Mouse (Mus musculus) small intestine, adult 2 months (tissue): ENCODE results near the gene Zfp644. TPM values are rescaled to one million over a fixed set of nuclear protein-coding genes. Genes with fewer than 3 reads are reported as not detected.

ENCODE experiments used
- H3K27ac ChIP-seq: fragments of 200-500 bp; 2 replicates; pipeline ENCODE4 v1.5.1; 2012; ENCODE audit warnings: low read depth, low read length, control low read depth, inconsistent platforms; ENCODE audit not compliant: insufficient read depth
- H3K27me3 ChIP-seq: fragments of 200-500 bp; 2 replicates; pipeline ENCODE4 v1.6.1; 2012; ENCODE audit warnings: mild to moderate bottlenecking, moderate library complexity, low read length, inconsistent platforms; ENCODE audit not compliant: control insufficient read depth, insufficient read depth
- H3K36me3 ChIP-seq: fragments of 200-500 bp; 2 replicates; pipeline ENCODE4 v1.6.1; 2012; ENCODE audit warnings: mild to moderate bottlenecking, low read length, control low read depth, inconsistent platforms; ENCODE audit not compliant: control insufficient read depth, insufficient read depth
- H3K4me1 ChIP-seq: fragments of 200-500 bp; 2 replicates; pipeline ENCODE4 v1.6.1; 2012; ENCODE audit warnings: low read length, inconsistent platforms, mixed read lengths; ENCODE audit not compliant: control insufficient read depth, insufficient read depth, insufficient read length
- H3K4me3 ChIP-seq: fragments of 200-500 bp; 2 replicates; pipeline ENCODE4 v1.5.1; 2012; ENCODE audit warnings: low read depth, mild to moderate bottlenecking, control low read depth, inconsistent platforms, low read length, moderate library complexity
- CTCF ChIP-seq: fragments of 200-500 bp; IDR thresholded peaks from 2 replicates; pipeline ENCODE4 v1.5.1; 2012; ENCODE audit warnings: low read depth, mild to moderate bottlenecking, control low read depth, inconsistent platforms, low read length, moderate library complexity, mixed read lengths; ENCODE audit not compliant: insufficient replicate concordance, insufficient read length; ENCODE audit errors: extremely low read depth
- POLR2A ChIP-seq: fragments of 200-500 bp; IDR thresholded peaks from 2 replicates; pipeline ENCODE4 v1.6.1; 2012; ENCODE audit warnings: low read depth, mild to moderate bottlenecking, control low read depth, inconsistent platforms, low read length, moderate library complexity
- WGBS: fragments of 180-500 bp; shearing (Covaris S2); methylation state at CpG from one replicate; pipeline ENCODE4 v1.1.7; 2018; 5-methylcytosine and 5-hydroxymethylcytosine counted together
- polyA plus RNA-seq: library from polyadenylated mRNA; depleted of rRNA; stranded (reverse); fragments of >200 nt; gene quantifications from 2 replicates; pipeline ENCODE4 v1.2.3, GENCODE M21; 2012

Zfp644 gene
- polyA plus RNA-seq, 1 experiment: 3.3 TPM

- TF ChIP-seq CTCF: no peak
- TF ChIP-seq POLR2A: no peak
- no peak overlapping the region for H3K27ac ChIP-seq
- no peak overlapping the region for H3K4me3 ChIP-seq
- peaks cover 16% of the 10 kb centered on the region for H3K36me3 ChIP-seq
- no peaks in the 10 kb centered on the region for H3K4me1 ChIP-seq
- no peaks in the 10 kb centered on the region for H3K27me3 ChIP-seq
- 93% methylated on average over 6 of the region's 6 CpGs for WGBS
These were observed 76.6 kb downstream of the Zfp644 start for GRCm38 (mm10) chr5:106620446-106620845.

DNA sequence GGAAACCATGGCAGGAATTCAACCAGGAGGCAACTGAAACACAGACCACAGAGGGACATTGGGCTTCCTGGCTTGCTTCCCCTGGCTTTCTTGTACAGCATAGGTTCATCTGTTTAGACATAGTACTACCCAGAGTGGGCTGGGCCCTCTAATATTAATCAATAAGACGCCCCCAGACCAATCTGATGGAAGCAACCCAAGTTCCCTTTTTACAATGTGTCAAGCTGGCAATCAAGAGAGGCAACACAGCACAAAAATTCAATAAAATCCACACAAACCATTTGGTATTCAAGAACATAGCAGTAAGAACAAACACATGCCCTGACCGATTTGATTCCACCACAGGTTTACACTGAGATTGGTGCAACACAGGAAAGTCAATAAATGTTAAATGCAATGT lies 82.1 kb downstream of the Zfp644 start:
- Histone ChIP-seq H3K4me3 (no peak overlapping the region), H3K27ac (no peak overlapping the region), H3K4me1 (no peaks in the 10 kb centered on the region; the same call in 1 of the 2 replicates), H3K27me3 (no peaks in the 10 kb centered on the region), H3K36me3 (peaks cover 9% of the 10 kb centered on the region; the same call in 1 of the 2 replicates)
- 86% methylated on average over 2 of the region's 2 CpGs for WGBS
- TF ChIP-seq POLR2A (no peak), CTCF (no peak)

- Histone ChIP-seq H3K36me3 (peaks cover 9% of the 10 kb centered on the region; the same call in 1 of the 2 replicates), H3K4me3 (no peak overlapping the region), H3K27me3 (no peaks in the 10 kb centered on the region), H3K27ac (no peak overlapping the region), H3K4me1 (no peaks in the 10 kb centered on the region; the same call in 1 of the 2 replicates)
- TF ChIP-seq CTCF (no peak), POLR2A (no peak)
- 69% methylated on average over 7 of the region's 7 CpGs for WGBS
These were observed 82.5 kb downstream of the Zfp644 start for GRCm38 (mm10) chr5:106614570-106614969.

DNA sequence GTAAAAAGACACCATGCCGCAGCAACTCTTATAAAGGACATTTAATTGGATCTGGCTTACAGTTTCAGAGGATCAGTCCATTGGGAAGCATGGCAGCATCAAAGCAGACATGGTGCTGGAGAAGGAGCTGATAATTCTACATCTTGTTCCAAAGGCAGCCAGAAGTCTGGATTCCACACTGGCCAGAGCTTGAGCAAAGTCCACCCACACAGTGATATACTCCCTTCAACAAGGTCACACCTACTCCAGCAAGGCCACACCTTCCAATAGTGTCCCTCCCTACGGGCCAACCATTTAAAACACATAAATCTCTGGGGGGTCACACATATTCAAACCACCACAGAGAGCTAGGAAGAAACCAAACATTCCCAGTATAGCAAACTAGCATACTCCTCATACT lies 84.9 kb downstream of the Zfp644 start:
- WGBS: 71% methylated on average over 2 of the region's 2 CpGs
- no peak for TF ChIP-seq CTCF
- no peak for TF ChIP-seq POLR2A

GRCm38 (mm10) chr5:106608798-106609197 lies 88.3 kb downstream of the Zfp644 start, which contains the start of gene Gm17304:
Gene Gm17304 (plus strand): TSS chr5:106609098.
- no peak for TF ChIP-seq CTCF
- TF ChIP-seq POLR2A: no peak
- no peak within 1 kb of the TSS for H3K4me3 ChIP-seq
- no peaks in the 10 kb centered on the region for H3K27me3 ChIP-seq
- no peak within 1 kb of the TSS for H3K27ac ChIP-seq
- H3K4me1 ChIP-seq: no peaks in the 10 kb centered on the region; the same call in 1 of the 2 replicates
- H3K36me3 ChIP-seq: no peaks in the 10 kb centered on the region
- WGBS: 85% methylated on average over 4 of the region's 4 CpGs

More for the DNA sequence above, 84.9 kb downstream of the Zfp644 start:
- Histone ChIP-seq H3K4me3 (no peak overlapping the region), H3K4me1 (no peaks in the 10 kb centered on the region; the same call in 1 of the 2 replicates), H3K36me3 (0 out of 2 replicates have a peak, but pooled peaks cover 3% of the 10 kb centered on the region), H3K27me3 (no peaks in the 10 kb centered on the region), H3K27ac (no peak overlapping the region)

DNA sequence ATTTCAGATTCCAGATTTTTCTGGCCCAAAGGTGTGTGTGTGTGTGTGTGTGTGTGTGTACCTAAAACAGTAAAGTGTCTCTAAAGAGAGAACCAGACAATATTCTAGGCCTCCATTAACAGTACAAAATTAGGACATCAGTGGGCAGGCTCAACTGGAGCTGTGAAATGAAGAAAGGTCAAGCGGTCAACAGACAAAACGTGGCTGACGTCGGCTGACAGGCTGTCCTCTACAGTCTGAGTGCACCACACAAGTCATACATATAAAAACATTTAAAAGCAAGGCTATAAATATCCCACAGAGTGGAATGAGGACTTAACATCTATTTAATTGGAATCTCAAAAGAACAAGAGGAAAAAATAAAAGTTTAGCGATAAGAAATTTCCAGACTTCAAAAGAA lies 90.0 kb downstream of the Zfp644 start:
- Histone ChIP-seq H3K27ac (no peak overlapping the region), H3K4me3 (no peak overlapping the region), H3K36me3 (no peaks in the 10 kb centered on the region), H3K4me1 (no peaks in the 10 kb centered on the region; the same call in 1 of the 2 replicates), H3K27me3 (no peaks in the 10 kb centered on the region)
- no peak for TF ChIP-seq CTCF
- no peak for TF ChIP-seq POLR2A
- 97% methylated on average over 5 of the region's 5 CpGs for WGBS

GRCm38 (mm10) chr5:106605096-106605495 lies 92.0 kb downstream of the Zfp644 start:
- TF ChIP-seq POLR2A (no peak), CTCF (no peak)
- WGBS: 87% methylated on average over 6 of the region's 6 CpGs
- Histone ChIP-seq H3K27ac (no peak overlapping the region), H3K4me3 (no peak overlapping the region), H3K4me1 (no peaks in the 10 kb centered on the region), H3K36me3 (no peaks in the 10 kb centered on the region), H3K27me3 (no peaks in the 10 kb centered on the region)

DNA sequence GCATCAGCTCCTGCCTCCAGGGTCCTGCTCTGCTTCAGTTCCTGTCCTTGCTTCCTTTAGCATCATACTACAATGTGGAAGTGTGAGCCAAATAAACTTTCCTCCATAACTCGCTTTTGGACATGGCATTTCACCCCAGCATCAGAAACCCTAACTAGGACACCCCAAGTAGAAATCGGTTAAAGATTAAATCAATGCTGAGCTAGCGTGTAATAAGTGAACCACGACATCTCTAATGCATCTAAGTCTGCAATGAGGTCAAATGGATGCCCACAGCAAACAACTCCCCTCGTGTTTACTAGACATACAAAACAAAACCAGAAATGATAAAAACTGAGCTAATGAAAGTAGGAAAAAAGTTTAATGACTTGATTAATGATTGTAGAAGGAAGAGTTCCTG lies 92.7 kb downstream of the Zfp644 start:
- Histone ChIP-seq H3K36me3 (no peaks in the 10 kb centered on the region), H3K27ac (no peak overlapping the region), H3K4me3 (no peak overlapping the region), H3K4me1 (no peaks in the 10 kb centered on the region), H3K27me3 (no peaks in the 10 kb centered on the region)
- TF ChIP-seq POLR2A: no peak
- 91% methylated on average over 5 of the region's 5 CpGs for WGBS
